Mouse (Mus musculus) erythroblast, embryonic 14.5 days (primary cell): ENCODE data around the gene E130208F15Rik.

Experiments
- GATA1 ChIP-seq: IDR thresholded peaks from 2 replicates; pipeline ENCODE4 v1.6.1; 2012; ENCODE audit warnings: low read length, inconsistent platforms, mixed read lengths
- TAL1 ChIP-seq: IDR thresholded peaks from 3 replicates; pipeline ENCODE4 v1.6.1; 2012; ENCODE audit warnings: low read length, inconsistent platforms, mixed read lengths

GRCm38 (mm10) chr7:30322285-30322667 is 736 bp downstream of the E130208F15Rik start:
- TF ChIP-seq GATA1: no peak
- TF ChIP-seq TAL1: no peak
